Mouse (Mus musculus): ENCODE measurements around the gene Slc22a4. TPM values are rescaled to one million over a fixed set of nuclear protein-coding genes. Genes with fewer than 3 reads are reported as not detected.
A peak's percentile ranks its signal among the peaks of the same experiment; 100 is the strongest.
"Not testable (repeated sequence)": the region's sequence is repeated elsewhere in the genome, so short reads cannot be mapped to it uniquely, and the experiment has no call there.

Slc22a4 gene
- total and polyA plus RNA-seq, 2 experiments from 2014 or later: 7.8 to 8.3 TPM

- peak; percentile 85 for TF ChIP-seq CTCF (IDR thresholded peaks at IDR 0.05)
- no peak overlapping the region for H3K4me2 ChIP-seq (ENCODE audit: low read depth, low read length, poor library complexity, severe bottlenecking)
- no peaks in the 10 kb centered on the region; the same call in 1 of the 2 replicates for H3K4me1 ChIP-seq (ENCODE audit: insufficient read depth, low read length)
- ATAC-seq (ENCODE audit: low FRiP score) (no peak), DNase-seq (ENCODE audit: low spot score) (peak; percentile 77)
- whole genome bisulfite sequencing: 36% methylated on average over 6 of the region's 6 CpGs
- no peak overlapping the region for H3K27ac ChIP-seq (ENCODE audit: low read depth, low read length)
- H3K9ac ChIP-seq (replicated peaks; ENCODE audit: low read length, poor library complexity, severe bottlenecking): no peak overlapping the region
- H3K27me3 ChIP-seq (ENCODE audit: insufficient read depth, low read length): no peaks in the 10 kb centered on the region
- H3K4me3 ChIP-seq (ENCODE audit: low read depth, low read length): no peak overlapping the region
- no peaks in the 10 kb centered on the region for H3K36me3 ChIP-seq (ENCODE audit: insufficient read depth, low read length)
- no peaks in the 10 kb centered on the region for H3K9me3 ChIP-seq (ENCODE audit: low read length)
Measured at GRCm38 (mm10) chr11:54054257-54054656, 26.4 kb upstream of the Slc22a4 start.

- Histone ChIP-seq H3K4me3 (ENCODE audit: low read depth, low read length) (no peak overlapping the region), H3K27me3 (ENCODE audit: insufficient read depth, low read length) (no peaks in the 10 kb centered on the region), H3K9me3 (ENCODE audit: low read length) (no peaks in the 10 kb centered on the region), H3K4me2 (ENCODE audit: low read depth, low read length, poor library complexity, severe bottlenecking) (no peak overlapping the region), H3K9ac (replicated peaks; ENCODE audit: low read length, poor library complexity, severe bottlenecking) (no peak overlapping the region), H3K36me3 (ENCODE audit: insufficient read depth, low read length) (no peaks in the 10 kb centered on the region), H3K27ac (ENCODE audit: low read depth, low read length) (no peak overlapping the region), H3K4me1 (ENCODE audit: insufficient read depth, low read length) (no peaks in the 10 kb centered on the region)
- WGBS: 90% methylated on average over 7 of the region's 7 CpGs
- no peak for TF ChIP-seq CTCF (IDR thresholded peaks at IDR 0.05)
- DNase-seq (ENCODE audit: low spot score) (no peak), ATAC-seq (ENCODE audit: low FRiP score) (no peak)
Measured at GRCm38 (mm10) chr11:54053090-54053489, 25.2 kb upstream of the Slc22a4 start.

- DNase-seq (ENCODE audit: low spot score) (no peak), ATAC-seq (ENCODE audit: low FRiP score) (no peak)
- Histone ChIP-seq H3K4me2 (ENCODE audit: low read depth, low read length, poor library complexity, severe bottlenecking) (no peak overlapping the region), H3K9me3 (ENCODE audit: low read length) (no peaks in the 10 kb centered on the region), H3K4me3 (ENCODE audit: low read depth, low read length) (no peak overlapping the region), H3K27me3 (ENCODE audit: insufficient read depth, low read length) (no peaks in the 10 kb centered on the region), H3K27ac (ENCODE audit: low read depth, low read length) (no peak overlapping the region), H3K36me3 (ENCODE audit: insufficient read depth, low read length) (no peaks in the 10 kb centered on the region), H3K4me1 (ENCODE audit: insufficient read depth, low read length) (no peaks in the 10 kb centered on the region), H3K9ac (replicated peaks; ENCODE audit: low read length, poor library complexity, severe bottlenecking) (no peak overlapping the region)
- WGBS: 94% methylated on average over 5 of the region's 5 CpGs
- TF ChIP-seq CTCF (IDR thresholded peaks at IDR 0.05): no peak
Measured at GRCm38 (mm10) chr11:54052128-54052527, 24.2 kb upstream of the Slc22a4 start.

GRCm38 (mm10) chr11:54051161-54051560 lies 23.3 kb upstream of the Slc22a4 start:
- Histone ChIP-seq H3K27me3 (ENCODE audit: insufficient read depth, low read length) (no peaks in the 10 kb centered on the region), H3K9me3 (ENCODE audit: low read length) (no peaks in the 10 kb centered on the region), H3K36me3 (ENCODE audit: insufficient read depth, low read length) (no peaks in the 10 kb centered on the region), H3K4me3 (ENCODE audit: low read depth, low read length) (no peak overlapping the region), H3K9ac (replicated peaks; ENCODE audit: low read length, poor library complexity, severe bottlenecking) (no peak overlapping the region), H3K4me1 (ENCODE audit: insufficient read depth, low read length) (no peaks in the 10 kb centered on the region), H3K4me2 (ENCODE audit: low read depth, low read length, poor library complexity, severe bottlenecking) (no peak overlapping the region), H3K27ac (ENCODE audit: low read depth, low read length) (no peak overlapping the region)
- no peak for ATAC-seq (ENCODE audit: low FRiP score)
- DNase-seq (ENCODE audit: low spot score): no peak
- no peak for TF ChIP-seq CTCF (IDR thresholded peaks at IDR 0.05)
- WGBS: 86% methylated on average over 7 of the region's 7 CpGs

- Histone ChIP-seq H3K4me3 (ENCODE audit: low read depth, low read length) (no peak overlapping the region), H3K4me1 (ENCODE audit: insufficient read depth, low read length) (no peaks in the 10 kb centered on the region), H3K36me3 (ENCODE audit: insufficient read depth, low read length) (no peaks in the 10 kb centered on the region), H3K27me3 (ENCODE audit: insufficient read depth, low read length) (no peaks in the 10 kb centered on the region), H3K4me2 (ENCODE audit: low read depth, low read length, poor library complexity, severe bottlenecking) (no peak overlapping the region), H3K9ac (replicated peaks; ENCODE audit: low read length, poor library complexity, severe bottlenecking) (no peak overlapping the region), H3K9me3 (ENCODE audit: low read length) (no peaks in the 10 kb centered on the region), H3K27ac (ENCODE audit: low read depth, low read length) (no peak overlapping the region)
- ATAC-seq (ENCODE audit: low FRiP score) (no peak), DNase-seq (ENCODE audit: low spot score) (no peak)
- TF ChIP-seq CTCF (IDR thresholded peaks at IDR 0.05): no peak
- 69% methylated on average over 2 of the region's 2 CpGs for WGBS
Measured at GRCm38 (mm10) chr11:54050205-54050604, 22.3 kb upstream of the Slc22a4 start.

- Histone ChIP-seq H3K9ac (replicated peaks; ENCODE audit: low read length, poor library complexity, severe bottlenecking) (no peak overlapping the region), H3K36me3 (ENCODE audit: insufficient read depth, low read length) (no peaks in the 10 kb centered on the region), H3K4me3 (ENCODE audit: low read depth, low read length) (no peak overlapping the region), H3K9me3 (ENCODE audit: low read length) (no peaks in the 10 kb centered on the region), H3K27ac (ENCODE audit: low read depth, low read length) (no peak overlapping the region), H3K4me2 (ENCODE audit: low read depth, low read length, poor library complexity, severe bottlenecking) (no peak overlapping the region), H3K4me1 (ENCODE audit: insufficient read depth, low read length) (no peaks in the 10 kb centered on the region), H3K27me3 (ENCODE audit: insufficient read depth, low read length) (no peaks in the 10 kb centered on the region)
- ATAC-seq (ENCODE audit: low FRiP score) (no peak), DNase-seq (ENCODE audit: low spot score) (no peak)
- TF ChIP-seq CTCF (IDR thresholded peaks at IDR 0.05): no peak
- WGBS: 91% methylated on average over 6 of the region's 6 CpGs
Measured at GRCm38 (mm10) chr11:54040676-54041075, 12.8 kb upstream of the Slc22a4 start.

GRCm38 (mm10) chr11:54032872-54033271 lies 5.0 kb upstream of the Slc22a4 start:
- not testable (repeated sequence) for H3K4me2 ChIP-seq (ENCODE audit: low read depth, low read length, poor library complexity, severe bottlenecking); H3K9ac ChIP-seq (replicated peaks; ENCODE audit: low read length, poor library complexity, severe bottlenecking); H3K27me3 ChIP-seq (ENCODE audit: insufficient read depth, low read length); ATAC-seq (ENCODE audit: low FRiP score); DNase-seq (ENCODE audit: low spot score); H3K4me3 ChIP-seq (ENCODE audit: low read depth, low read length); H3K9me3 ChIP-seq (ENCODE audit: low read length); H3K36me3 ChIP-seq (ENCODE audit: insufficient read depth, low read length); H3K27ac ChIP-seq (ENCODE audit: low read depth, low read length)
- 0 out of 2 replicates have a peak, but pooled peaks cover 10% of the 10 kb centered on the region for H3K4me1 ChIP-seq (ENCODE audit: insufficient read depth, low read length)
- WGBS: 100% methylated on average over 1 of the region's 3 CpGs

Measured in midbrain, postnatal 0 days (tissue).